Mouse (Mus musculus) embryonic facial prominence, embryonic 14.5 days (tissue): ENCODE measurements at regions not wholly inside any gene's neighbourhood (a gene's known extent, or its start where the extent isn't known, plus 50 kb on each side); places are given as distances from the start of the nearest gene placed in this dataset.

Source experiments
- ATAC-seq: fragments of 200-750 bp; cut with Nextera tagmentation; 2 replicates; pipeline ENCODE4 v1.8.0; 2017; ENCODE audit warnings: low read depth, moderate number of reproducible peaks, moderate TSS enrichment
- DNase-seq: peaks from one replicate; pipeline ENCODE4 v3.0.0-alpha.2; 2015; ENCODE audit warnings: low spot score
- H3K27ac ChIP-seq: fragments of 300-500 bp; sonication (generic); replicated peaks from 2 replicates; pipeline ENCODE4 v1.5.1; 2014; ENCODE audit warnings: low read depth, mild to moderate bottlenecking, low read length, moderate library complexity
- H3K27me3 ChIP-seq: fragments of 300-500 bp; sonication (generic); replicated peaks from 2 replicates; pipeline ENCODE4 v1.6.1; 2014; ENCODE audit warnings: low read length; ENCODE audit not compliant: control insufficient read depth, insufficient read depth
- H3K36me3 ChIP-seq: fragments of 300-500 bp; sonication (generic); 2 replicates; pipeline ENCODE4 v1.6.1; 2014; ENCODE audit warnings: low read length, mixed read lengths; ENCODE audit not compliant: control insufficient read depth, insufficient read depth
- H3K4me1 ChIP-seq: fragments of 300-500 bp; sonication (generic); 2 replicates; pipeline ENCODE4 v1.6.1; 2014; ENCODE audit warnings: antibody characterized with exemption, low read length; ENCODE audit not compliant: control insufficient read depth, insufficient read depth
- H3K4me2 ChIP-seq: fragments of 300-500 bp; sonication (generic); 2 replicates; pipeline ENCODE4 v1.6.1; 2014; ENCODE audit warnings: low read depth, mild to moderate bottlenecking, low read length, moderate library complexity, mixed read lengths
- H3K4me3 ChIP-seq: fragments of 300-500 bp; sonication (generic); 2 replicates; pipeline ENCODE4 v1.5.1; 2014; ENCODE audit warnings: low read depth, mild to moderate bottlenecking, low read length
- H3K9ac ChIP-seq: fragments of 300-500 bp; sonication (generic); 2 replicates; pipeline ENCODE4 v1.6.1; 2014; ENCODE audit warnings: low read depth, mild to moderate bottlenecking, low read length, moderate library complexity, mixed read lengths
- H3K9me3 ChIP-seq: fragments of 300-500 bp; sonication (generic); 2 replicates; pipeline ENCODE4 v1.6.1; 2016; ENCODE audit warnings: low read length; ENCODE audit not compliant: control insufficient read depth
- WGBS: fragments of 180-500 bp; shearing (Covaris S2); extraction: QIAGEN DNeasy Blood & Tissue Kit; methylation state at CpG from one replicate; pipeline ENCODE4 v1.1.7; 2014; 5-methylcytosine and 5-hydroxymethylcytosine counted together

DNA sequence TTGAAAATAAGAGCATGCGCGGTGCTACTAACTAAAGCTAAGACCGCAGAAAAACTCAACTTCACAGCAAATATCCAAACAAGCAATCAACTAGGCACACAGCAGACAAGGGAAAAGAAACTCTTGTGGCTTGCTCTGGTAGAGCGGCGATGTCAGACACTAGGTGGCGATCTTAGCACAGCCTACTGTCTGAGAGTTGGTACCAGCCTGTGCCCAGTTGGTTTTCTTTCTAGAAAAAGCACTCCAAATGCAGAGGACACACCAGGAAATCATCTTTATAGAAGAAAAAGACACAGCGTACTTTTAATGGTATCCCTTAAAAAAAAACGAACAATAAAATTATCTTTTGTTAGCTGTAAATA, 115.6 kb downstream of the Kdr start:
- no peak overlapping the region for H3K9ac ChIP-seq
- no peaks in the 10 kb centered on the region for H3K4me1 ChIP-seq
- H3K9me3 ChIP-seq: no peaks in the 10 kb centered on the region
- WGBS: 20% methylated on average over 8 of the region's 8 CpGs
- peak; percentile 78 for ATAC-seq
- H3K27me3 ChIP-seq: no peaks in the 10 kb centered on the region
- H3K36me3 ChIP-seq: no peaks in the 10 kb centered on the region
- no peak overlapping the region for H3K4me3 ChIP-seq
- no peak overlapping the region for H3K27ac ChIP-seq
- no peak overlapping the region for H3K4me2 ChIP-seq
- peak; percentile 81 for DNase-seq

DNA sequence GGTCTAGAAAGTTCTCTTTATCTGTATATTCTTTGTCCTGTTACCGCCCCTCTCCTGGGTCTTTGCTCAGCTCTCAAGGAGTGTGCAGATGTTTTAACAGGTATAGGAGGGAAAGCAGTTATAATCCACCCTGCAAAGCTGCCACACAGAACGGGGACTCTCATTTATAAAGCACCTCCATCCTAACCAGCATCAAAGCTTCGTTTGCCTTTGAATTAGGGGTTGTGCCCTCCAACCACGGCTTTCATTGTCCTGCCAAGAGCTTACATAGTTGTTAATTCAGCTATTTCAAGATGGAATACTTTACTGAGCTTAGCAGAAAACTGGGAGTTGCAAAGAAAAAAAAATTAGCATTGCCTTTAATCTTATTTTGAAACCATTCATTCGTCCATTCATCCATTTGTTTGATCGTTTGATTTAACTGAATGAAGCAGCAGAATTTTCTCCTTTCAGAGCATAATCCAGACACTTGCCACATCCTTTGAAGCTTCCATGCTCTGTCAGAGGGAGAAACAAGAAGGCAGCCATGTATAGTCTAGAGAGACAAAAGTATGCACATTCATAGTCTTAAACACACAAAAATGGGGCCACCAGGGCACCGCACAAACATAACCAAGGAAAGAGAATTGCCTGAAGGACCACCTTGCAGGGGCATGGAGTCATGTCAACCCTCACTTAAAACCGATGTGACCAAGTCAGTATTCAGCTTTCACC, 116.2 kb downstream of the Kdr start:
- H3K4me2 ChIP-seq: no peak overlapping the region
- no peak overlapping the region for H3K27ac ChIP-seq
- no peak overlapping the region for H3K9ac ChIP-seq
- no peaks in the 10 kb centered on the region for H3K27me3 ChIP-seq
- DNase-seq (no peak), ATAC-seq (no peak)
- H3K9me3 ChIP-seq: no peaks in the 10 kb centered on the region
- no peaks in the 10 kb centered on the region for H3K36me3 ChIP-seq
- H3K4me1 ChIP-seq: no peaks in the 10 kb centered on the region
- WGBS: 45% methylated on average over 8 of the region's 8 CpGs
- no peak overlapping the region for H3K4me3 ChIP-seq

DNA sequence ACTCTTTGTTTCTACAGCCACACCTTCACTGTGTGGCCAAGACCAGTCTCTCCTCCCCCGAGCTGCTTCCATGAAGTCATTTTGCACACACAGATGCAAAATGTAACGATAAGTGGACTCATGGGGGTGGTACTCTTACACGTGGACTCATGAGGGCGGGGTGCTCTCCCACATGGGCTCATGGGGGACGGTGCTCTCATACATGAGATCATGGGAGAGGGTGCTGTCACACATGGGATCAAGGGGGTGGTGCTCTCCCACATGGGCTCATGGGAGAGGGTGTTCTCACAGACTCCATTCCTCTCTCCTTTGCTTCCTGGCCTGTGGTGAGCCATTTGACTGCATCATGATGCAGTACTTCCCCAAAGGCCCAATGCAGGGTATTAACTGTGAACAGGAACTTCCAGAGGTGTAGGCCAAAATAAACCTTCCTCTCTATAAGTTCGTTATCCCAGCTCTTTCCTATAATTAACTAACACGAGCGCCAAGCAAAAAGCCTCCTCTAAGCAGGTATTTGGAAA, 118.9 kb downstream of the Kdr start:
- Histone ChIP-seq H3K9ac (no peak overlapping the region), H3K4me2 (no peak overlapping the region), H3K4me3 (no peak overlapping the region), H3K36me3 (no peaks in the 10 kb centered on the region), H3K4me1 (no peaks in the 10 kb centered on the region), H3K27ac (no peak overlapping the region), H3K9me3 (no peaks in the 10 kb centered on the region), H3K27me3 (no peaks in the 10 kb centered on the region)
- ATAC-seq: no peak
- WGBS: 87% methylated on average over 8 of the region's 8 CpGs
- no peak for DNase-seq

DNA sequence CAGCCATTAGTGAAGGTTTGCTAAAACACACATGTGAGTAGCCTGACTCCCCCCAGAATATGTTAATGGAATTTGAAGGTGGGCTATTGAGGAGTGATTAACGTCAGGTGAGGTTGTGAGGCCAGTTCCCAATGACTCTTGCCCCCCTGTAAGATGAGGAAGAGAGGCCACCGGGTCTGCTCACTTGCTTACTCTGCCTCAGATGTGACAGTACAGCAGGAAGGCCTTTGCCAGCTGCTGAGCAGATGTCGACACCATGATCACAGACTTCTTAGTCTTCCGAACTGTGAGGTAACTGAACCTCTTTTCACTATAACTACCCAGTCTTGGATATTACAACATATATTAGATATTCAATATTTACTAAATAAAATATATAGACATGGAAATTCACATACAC, 127.4 kb downstream of the Kdr start:
- DNase-seq (no peak), ATAC-seq (no peak)

DNA sequence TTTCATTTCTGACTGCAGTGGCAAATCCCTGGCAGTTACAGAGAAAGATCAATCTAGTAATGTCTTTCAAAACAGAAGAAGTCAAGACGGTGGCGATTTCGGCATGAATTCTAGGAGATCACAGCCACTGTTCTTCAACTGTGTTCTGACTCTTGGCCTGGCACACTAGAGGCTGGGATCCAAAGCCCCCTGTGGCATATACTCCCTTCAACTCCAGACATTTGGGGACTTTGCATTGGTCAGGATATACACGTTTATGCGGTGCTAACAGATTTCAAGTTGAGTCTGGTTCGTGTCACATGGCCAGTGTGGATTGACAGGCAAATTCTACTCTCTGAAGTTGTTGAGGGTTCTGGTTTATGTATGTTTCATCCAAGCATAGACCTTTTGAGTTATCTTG, 130.3 kb downstream of the Kdr start:
- no peak for DNase-seq
- H3K27me3 ChIP-seq: no peaks in the 10 kb centered on the region
- no peaks in the 10 kb centered on the region for H3K36me3 ChIP-seq
- H3K4me1 ChIP-seq: no peaks in the 10 kb centered on the region; the same call in 1 of the 2 replicates
- no peak overlapping the region for H3K4me2 ChIP-seq
- H3K9ac ChIP-seq: no peak overlapping the region
- no peak for ATAC-seq
- no peak overlapping the region for H3K4me3 ChIP-seq
- no peak overlapping the region for H3K27ac ChIP-seq
- H3K9me3 ChIP-seq: no peaks in the 10 kb centered on the region
- 82% methylated on average over 6 of the region's 6 CpGs for WGBS

More for the DNA sequence above, 127.4 kb downstream of the Kdr start:
- Histone ChIP-seq H3K9me3 (no peaks in the 10 kb centered on the region), H3K4me2 (no peak overlapping the region), H3K36me3 (no peaks in the 10 kb centered on the region), H3K27me3 (no peaks in the 10 kb centered on the region), H3K4me3 (no peak overlapping the region), H3K4me1 (no peaks in the 10 kb centered on the region; the same call in 1 of the 2 replicates), H3K27ac (no peak overlapping the region), H3K9ac (no peak overlapping the region)
- WGBS: 39% methylated on average over 4 of the region's 4 CpGs

DNA sequence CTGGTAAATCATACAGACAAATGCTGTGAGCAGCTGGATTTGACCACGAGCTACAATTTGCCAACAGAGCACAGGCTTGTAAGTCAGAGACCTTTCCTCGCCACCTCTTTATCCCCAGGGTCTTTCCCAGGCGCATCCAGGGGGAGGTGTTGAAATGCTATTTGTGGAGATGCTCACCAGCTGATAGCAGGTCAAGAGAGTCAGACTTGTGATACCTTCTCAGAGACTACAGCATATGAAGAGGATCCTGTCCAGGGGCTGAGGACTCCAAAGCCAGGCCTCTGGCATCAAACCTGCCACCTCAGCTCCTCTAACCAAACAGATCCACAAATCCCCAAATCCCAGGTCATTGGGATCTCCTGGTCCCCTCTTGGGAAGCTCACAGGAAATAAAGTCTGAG, 130.9 kb downstream of the Kdr start:
- Histone ChIP-seq H3K9me3 (no peaks in the 10 kb centered on the region), H3K27me3 (no peaks in the 10 kb centered on the region), H3K9ac (no peak overlapping the region), H3K4me3 (no peak overlapping the region), H3K36me3 (no peaks in the 10 kb centered on the region), H3K4me1 (no peaks in the 10 kb centered on the region; the same call in 1 of the 2 replicates), H3K4me2 (no peak overlapping the region), H3K27ac (no peak overlapping the region)
- DNase-seq (no peak), ATAC-seq (no peak)
- 75% methylated on average over 3 of the region's 3 CpGs for WGBS

DNA sequence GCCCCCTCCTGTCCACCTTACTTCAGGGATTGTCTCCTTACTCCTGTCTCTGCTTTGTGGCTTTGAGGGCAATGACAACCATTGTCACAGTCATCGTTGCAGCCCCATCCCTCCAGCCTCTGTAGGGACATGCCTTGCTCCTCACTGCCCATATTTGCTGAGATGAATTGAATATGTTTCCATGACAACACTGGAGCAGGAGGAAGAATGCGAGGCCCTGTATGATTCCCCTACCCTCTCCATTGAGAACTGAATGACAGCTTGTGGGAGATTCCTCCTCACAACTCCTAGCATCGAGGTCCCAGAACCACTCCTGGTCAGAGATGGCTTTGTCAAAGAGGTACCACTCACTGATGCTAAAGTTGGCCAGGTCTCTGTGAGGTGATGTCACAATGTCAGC, 132.2 kb downstream of the Kdr start:
- H3K27ac ChIP-seq: no peak overlapping the region
- 76% methylated on average over 3 of the region's 3 CpGs for WGBS
- H3K9ac ChIP-seq: no peak overlapping the region
- H3K4me1 ChIP-seq: no peaks in the 10 kb centered on the region; the same call in 1 of the 2 replicates
- H3K36me3 ChIP-seq: no peaks in the 10 kb centered on the region
- no peak overlapping the region for H3K4me3 ChIP-seq
- H3K9me3 ChIP-seq: no peaks in the 10 kb centered on the region
- H3K4me2 ChIP-seq: no peak overlapping the region
- no peak for ATAC-seq
- no peaks in the 10 kb centered on the region for H3K27me3 ChIP-seq
- no peak for DNase-seq

DNA sequence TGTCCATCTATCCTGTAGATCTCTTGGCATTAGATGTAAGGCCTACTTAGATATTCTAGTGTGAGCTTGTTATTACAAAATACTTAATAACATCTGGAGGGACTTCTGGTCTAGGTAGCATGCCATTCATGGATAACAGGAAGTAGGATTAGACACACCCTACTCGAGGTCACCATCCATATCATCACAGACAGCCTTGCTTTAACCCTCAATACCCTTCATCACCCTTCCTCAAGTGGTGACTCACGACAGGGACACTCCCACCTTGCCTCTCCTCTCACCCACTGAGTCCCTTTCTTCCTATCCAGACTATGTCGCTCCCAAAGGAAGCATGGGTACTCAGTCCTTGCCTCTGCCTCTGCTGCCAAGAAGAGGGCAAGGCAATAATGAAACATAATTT, 134.5 kb downstream of the Kdr start:
- H3K36me3 ChIP-seq: no peaks in the 10 kb centered on the region
- H3K27ac ChIP-seq: no peak overlapping the region
- H3K4me1 ChIP-seq: no peaks in the 10 kb centered on the region
- H3K4me2 ChIP-seq: no peak overlapping the region
- no peak overlapping the region for H3K9ac ChIP-seq
- H3K9me3 ChIP-seq: no peaks in the 10 kb centered on the region
- no peaks in the 10 kb centered on the region for H3K27me3 ChIP-seq
- ATAC-seq (no peak), DNase-seq (no peak)
- H3K4me3 ChIP-seq: no peak overlapping the region
- 70% methylated on average over 3 of the region's 3 CpGs for WGBS

DNA sequence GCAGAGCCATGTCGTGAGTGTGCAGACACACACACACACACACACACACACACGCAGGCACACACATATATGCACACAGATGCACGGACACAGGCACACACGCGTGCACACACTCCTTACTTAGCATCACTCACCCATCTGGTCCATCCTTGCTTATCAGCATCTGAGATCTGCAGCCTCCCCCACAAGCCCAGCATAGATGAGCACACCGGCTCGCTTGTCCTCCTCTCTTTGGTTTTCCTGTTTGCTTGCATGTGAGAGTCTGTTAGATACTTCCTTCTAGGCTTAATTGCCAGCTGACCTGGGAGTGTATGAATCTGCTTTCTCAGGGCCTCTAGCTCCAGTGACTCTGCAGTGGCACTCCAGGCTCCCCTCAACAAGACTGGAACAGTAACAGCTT, 137.8 kb downstream of the Kdr start:
- no peaks in the 10 kb centered on the region for H3K9me3 ChIP-seq
- H3K4me2 ChIP-seq: no peak overlapping the region
- no peaks in the 10 kb centered on the region for H3K4me1 ChIP-seq
- DNase-seq: no peak
- 83% methylated on average over 7 of the region's 7 CpGs for WGBS
- no peak overlapping the region for H3K9ac ChIP-seq
- no peak for ATAC-seq
- no peaks in the 10 kb centered on the region for H3K36me3 ChIP-seq
- H3K27me3 ChIP-seq: no peaks in the 10 kb centered on the region
- H3K4me3 ChIP-seq: no peak overlapping the region
- no peak overlapping the region for H3K27ac ChIP-seq
